Comparison of ENCODE assay signal across 10 mouse cellular contexts in genomic region chr11:77519043-77519442, GRCm38 (mm10). TPM values are rescaled to one million over a fixed set of nuclear protein-coding genes. Genes with fewer than 3 reads are reported as not detected.
DNase-seq lines count a peak whose midpoint lies in the region; ATAC-seq and TF ChIP-seq lines count a peak whose summit lies in the region.
"Had no signal": no experiment of that assay in that cellular context is flagged by ENCODE, and none has a peak within 500 bp of the region (broad histone marks: within the 10 kb centered on the region; RNA-seq: fewer than 3 reads in every experiment).

Gm10392 (minus strand) TSS chr11:77519198.

- peaks cover 37% of the 10 kb centered on the region for H3K4me1 ChIP-seq in E14TG2a.4 (replicated peaks; ENCODE audit: low read depth, low read length)
- peaks cover 22% of the 10 kb centered on the region for H3K4me1 ChIP-seq in liver, embryonic 11.5 days (replicated peaks; ENCODE audit: control insufficient read depth, insufficient read depth, low read length)
- peaks cover 16% of the 10 kb centered on the region for H3K4me1 ChIP-seq in olfactory bulb, adult 2 months (ENCODE audit: control insufficient read depth, insufficient read depth, low read length)

- peak within 1 kb of the TSS; percentile 11; the same call in 1 of the 2 replicates for H3K27ac ChIP-seq in liver, embryonic 11.5 days (ENCODE audit: low read depth, low read length)
- H3K27ac ChIP-seq in olfactory bulb, adult 2 months (ENCODE audit: insufficient read depth, low read depth, low read length): peak within 1 kb of the TSS; percentile 18; the same call in 1 of the 2 replicates

- no peaks in the 10 kb centered on the region for H3K9me3 ChIP-seq in E14TG2a.4 (ENCODE audit: low read length)
- H3K9me3 ChIP-seq in liver, embryonic 11.5 days (ENCODE audit: control insufficient read depth, low read length): no peaks in the 10 kb centered on the region

- no peak within 1 kb of the TSS for H3K4me2 ChIP-seq in liver, embryonic 11.5 days

- no peak within 1 kb of the TSS for H3K9ac ChIP-seq in liver, embryonic 11.5 days (ENCODE audit: low read depth, low read length)

- WGBS in liver, embryonic 11.5 days: 39% methylated on average over 5 of the region's 5 CpGs
- WGBS in olfactory bulb, adult 2 months: 81% methylated on average over 5 of the region's 5 CpGs

- intact Hi-C loops in gastrocnemius, postnatal 14 days (cut with DNase I; ENCODE audit: low total_unique reads): no loop called here

- no peak for ATAC-seq in liver, embryonic 11.5 days (replicated peaks; ENCODE audit: low FRiP score)

- DNase-seq in gastrocnemius, postnatal 25 days: peak; percentile 42
- no peak for DNase-seq in gastrocnemius, postnatal 4 days (ENCODE audit: low spot score in 2 of 2)
- no peak for DNase-seq in liver, embryonic 11.5 days (ENCODE audit: low spot score)
- no peak for DNase-seq in embryo, embryonic 11 days
- no peak for DNase-seq in left cerebral cortex, adult 9 months (ENCODE audit: low spot score in 2 of 2)
- no peak for DNase-seq in gastrocnemius, postnatal 14 days
- DNase-seq: cerebellum, adult 8-10 months had no signal

- peaks cover 71% of the 10 kb centered on the region for H3K27me3 ChIP-seq in E14TG2a.4 (ENCODE audit: insufficient read depth, low read length)
- H3K27me3 ChIP-seq in liver, embryonic 11.5 days (replicated peaks; ENCODE audit: control insufficient read depth, insufficient read depth, low read length): peaks cover 24% of the 10 kb centered on the region

- TF ChIP-seq POLR2A in olfactory bulb, adult 2 months (IDR thresholded peaks at IDR 0.05; ENCODE audit: insufficient read depth, low read depth, low read length): no peak

- no peak for TF ChIP-seq CTCF in E14TG2a.4 (conservative IDR thresholded peaks at IDR 0.05; ENCODE audit: low read length)
- no peak for TF ChIP-seq CTCF in olfactory bulb, adult 2 months (IDR thresholded peaks at IDR 0.05; ENCODE audit: insufficient read depth, low read depth, low read length)

- 0 out of 2 replicates have a peak within 1 kb of the TSS, but pooled peaks have one; percentile 7 for H3K4me3 ChIP-seq in E14TG2a.4 (replicated peaks; ENCODE audit: low read length)
- H3K4me3 ChIP-seq in liver, embryonic 11.5 days (ENCODE audit: low read depth, low read length): no peak within 1 kb of the TSS
- no peak within 1 kb of the TSS for H3K4me3 ChIP-seq in olfactory bulb, adult 2 months (ENCODE audit: insufficient read depth, low read depth, low read length)

- no peaks in the 10 kb centered on the region for H3K36me3 ChIP-seq in E14TG2a.4 (ENCODE audit: insufficient read depth, low read length)
- H3K36me3 ChIP-seq in liver, embryonic 11.5 days (ENCODE audit: control insufficient read depth, insufficient read depth, low read length): no peaks in the 10 kb centered on the region

RNA-seq across cellular contexts. Expression of gene Gm10392, which starts in this region (rescaled TPM):
- total RNA-seq in gastrocnemius, postnatal 25 days (2021): not detected
- not detected for total RNA-seq in gastrocnemius, postnatal 4 days (2021)
- polyA plus RNA-seq in liver, embryonic 11.5 days (2014; fragmentation: Nextera tagmentation; extraction: Ambion mirVana): not detected in 2 replicates
- polyA plus RNA-seq in olfactory bulb, adult 2 months (2012; ENCODE audit: insufficient read depth, insufficient read length, low replicate concordance, missing spikeins): not detected in 2 replicates
- total RNA-seq in gastrocnemius, postnatal 14 days (2021): not detected
- polyA plus RNA-seq: intestine, embryonic 14.5 days had no signal

Comparison
In these comparisons a context has a peak if more than half of its experiments do, and no peak if none do; other contexts are left out.
1. Peak in DNase-seq in gastrocnemius, postnatal 25 days; RNA of the gene not detected or under 1 TPM.